ENCODE assay signal across 29 mouse cellular contexts in genomic region chr2:114107288-114108278, GRCm38 (mm10). TPM values are rescaled to one million over a fixed set of nuclear protein-coding genes. Genes with fewer than 3 reads are reported as not detected.
DNase-seq lines count a peak whose midpoint lies in the region; ATAC-seq lines count a peak whose summit lies in the region.
"Had no signal": no experiment of that assay in that cellular context is flagged by ENCODE, and none has a peak within 500 bp of the region (broad histone marks: within the 10 kb centered on the region; RNA-seq: fewer than 3 reads in every experiment).

No protein-coding gene starts in this region.

- H3K36me3 ChIP-seq in kidney, embryonic 14.5 days (ENCODE audit: control insufficient read depth, insufficient read depth, low read length), result peaks cover 73% of the 10 kb centered on the region
- peaks cover 90% of the 10 kb centered on the region for H3K36me3 ChIP-seq in midbrain, embryonic 14.5 days (ENCODE audit: control insufficient read depth, insufficient read depth, low read length)
- peaks cover 37% of the 10 kb centered on the region for H3K36me3 ChIP-seq in midbrain, embryonic 15.5 days (replicated peaks)

- peak; percentile 60; the same call in 1 of the 2 replicates for ATAC-seq in kidney, embryonic 14.5 days (ENCODE audit: low FRiP score, low TSS enrichment)
- no peak for ATAC-seq in midbrain, embryonic 14.5 days (ENCODE audit: low FRiP score, low TSS enrichment)
- no peak for ATAC-seq in midbrain, embryonic 15.5 days (replicated peaks)
- no peak for ATAC-seq in megakaryocyte progenitor cell, adult 5-6 weeks (replicated peaks; ENCODE audit: poor library complexity)
- ATAC-seq: forebrain, embryonic 16.5 days; inflammation-experienced regulatory T-cells, adult 6 months had no signal

- 38% methylated on average over 23 of the region's 23 CpGs for WGBS in kidney, embryonic 14.5 days
- WGBS in midbrain, embryonic 14.5 days, result 34% methylated on average over 23 of the region's 23 CpGs
- WGBS in midbrain, embryonic 15.5 days, result 39% methylated on average over 23 of the region's 23 CpGs

- H3K4me3 ChIP-seq in kidney, embryonic 14.5 days (ENCODE audit: low read length), result no peak overlapping the region
- H3K4me3 ChIP-seq in midbrain, embryonic 14.5 days (replicated peaks; ENCODE audit: low read depth, low read length), result no peak overlapping the region
- H3K4me3 ChIP-seq in midbrain, embryonic 15.5 days, result no peak overlapping the region
- H3K4me3 ChIP-seq: embryonic facial prominence, embryonic 13.5 days; heart, adult 2 months; heart, embryonic 13.5 days; layer of hippocampus, adult 2 months; limb, embryonic 10.5 days; liver, embryonic 15.5 days; lung, embryonic 15.5 days had no signal

- no peak overlapping the region for H3K4me2 ChIP-seq in kidney, embryonic 14.5 days (replicated peaks; ENCODE audit: low read depth, low read length)
- no peak overlapping the region for H3K4me2 ChIP-seq in midbrain, embryonic 14.5 days (ENCODE audit: low read length)
- no peak overlapping the region for H3K4me2 ChIP-seq in midbrain, embryonic 15.5 days
- H3K4me2 ChIP-seq: embryonic facial prominence, embryonic 13.5 days; heart, embryonic 13.5 days; hindbrain, embryonic 14.5 days; liver, embryonic 15.5 days; lung, embryonic 15.5 days had no signal

- peak; percentile 23 for DNase-seq in embryo, embryonic 11 days
- DNase-seq in embryo, embryonic 10 days (ENCODE audit: low spot score), result no peak
- no peak for DNase-seq in kidney, postnatal 36 days
- DNase-seq in midbrain, embryonic 14.5 days, result peak; percentile 6
- peak; percentile 18 for DNase-seq in retina, embryonic 14.5 days (ENCODE audit: low spot score)
- DNase-seq: adrenal gland, postnatal 25 days; cerebellum, adult 9-10 months; gastrocnemius, postnatal 25 days; heart, adult 2 months; heart, postnatal 14 days; kidney, adult 9 months; liver; lung, postnatal 36 days; right cerebral cortex, postnatal 4 days; thymus, postnatal 25 days had no signal

- H3K9me3 ChIP-seq in kidney, embryonic 14.5 days (ENCODE audit: control insufficient read depth, low read length), result no peaks in the 10 kb centered on the region
- H3K9me3 ChIP-seq in midbrain, embryonic 14.5 days (ENCODE audit: control insufficient read depth, low read length), result no peaks in the 10 kb centered on the region
- H3K9me3 ChIP-seq in midbrain, embryonic 15.5 days, result no peaks in the 10 kb centered on the region
- H3K9me3 ChIP-seq: embryonic facial prominence, embryonic 13.5 days; heart, embryonic 13.5 days; limb, embryonic 10.5 days; liver, embryonic 15.5 days; lung, embryonic 15.5 days had no signal

- no peaks in the 10 kb centered on the region for H3K4me1 ChIP-seq in kidney, embryonic 14.5 days (ENCODE audit: control insufficient read depth, insufficient read depth, low read length)
- no peaks in the 10 kb centered on the region for H3K4me1 ChIP-seq in midbrain, embryonic 14.5 days (ENCODE audit: control insufficient read depth, insufficient read depth, low read length)
- H3K4me1 ChIP-seq in midbrain, embryonic 15.5 days, result no peaks in the 10 kb centered on the region
- H3K4me1 ChIP-seq: embryonic facial prominence, embryonic 13.5 days; heart, embryonic 13.5 days; limb, embryonic 10.5 days; liver, embryonic 15.5 days; lung, embryonic 15.5 days had no signal

- no peak overlapping the region for H3K9ac ChIP-seq in kidney, embryonic 14.5 days (ENCODE audit: low read depth, low read length)
- H3K9ac ChIP-seq in midbrain, embryonic 14.5 days (replicated peaks; ENCODE audit: low read length), result no peak overlapping the region
- H3K9ac ChIP-seq in midbrain, embryonic 15.5 days, result no peak overlapping the region
- H3K9ac ChIP-seq: embryonic facial prominence, embryonic 13.5 days; heart, embryonic 13.5 days; hindbrain, embryonic 14.5 days; liver, embryonic 15.5 days; lung, embryonic 15.5 days had no signal

- no peak overlapping the region for H3K27ac ChIP-seq in kidney, embryonic 14.5 days (ENCODE audit: low read depth, low read length)
- no peak overlapping the region for H3K27ac ChIP-seq in midbrain, embryonic 14.5 days (replicated peaks; ENCODE audit: low read depth, low read length)
- no peak overlapping the region for H3K27ac ChIP-seq in midbrain, embryonic 15.5 days
- H3K27ac ChIP-seq: embryonic facial prominence, embryonic 13.5 days; heart, adult 2 months; heart, embryonic 13.5 days; hindbrain, embryonic 14.5 days; layer of hippocampus, adult 2 months; limb, embryonic 10.5 days; liver, embryonic 15.5 days; lung, embryonic 15.5 days had no signal

- no peaks in the 10 kb centered on the region for H3K27me3 ChIP-seq in kidney, embryonic 14.5 days (ENCODE audit: control insufficient read depth, insufficient read depth, low read length)
- no peaks in the 10 kb centered on the region for H3K27me3 ChIP-seq in midbrain, embryonic 14.5 days (ENCODE audit: control insufficient read depth, insufficient read depth, low read length)
- H3K27me3 ChIP-seq in midbrain, embryonic 15.5 days (replicated peaks), result no peaks in the 10 kb centered on the region
- H3K27me3 ChIP-seq: embryonic facial prominence, embryonic 13.5 days; heart, embryonic 13.5 days; liver, embryonic 15.5 days; lung, embryonic 15.5 days had no signal

RNA-seq across cellular contexts. Expression of gene Actc1, which starts 54.2 kb away (rescaled TPM):
- 12.3 and 12.6 TPM in 2 replicates for polyA plus RNA-seq in kidney, embryonic 14.5 days (2014; fragmentation: Nextera tagmentation; extraction: Ambion mirVana)
- polyA plus RNA-seq in midbrain, embryonic 14.5 days (2014; fragmentation: Nextera tagmentation; extraction: Ambion mirVana), result 0.24 and 0.89 TPM in 2 replicates
- polyA plus RNA-seq in midbrain, embryonic 15.5 days (2015; fragmentation: Nextera tagmentation; extraction: Ambion mirVana), result 3.0 and 54.5 TPM in 2 replicates
- not detected in 2 replicates for total RNA-seq in megakaryocyte progenitor cell, adult 5-6 weeks (2015)
- not detected in 2 replicates for total RNA-seq in megakaryocyte progenitor cell, adult 5-6 weeks (2017)
- total RNA-seq: adrenal gland, postnatal 25 days; layer of hippocampus, adult 2 months; layer of hippocampus, postnatal 25 days; megakaryocyte-erythroid progenitor cell, adult 5-6 weeks had no signal
- polyA plus RNA-seq: inflammation-experienced regulatory T-cells, adult 6 months had no signal

Comparison
In these comparisons a context has a peak if more than half of its experiments do, and no peak if none do; other contexts are left out.
1. DNase-seq: peak in embryo, embryonic 11 days (single experiment), midbrain, embryonic 14.5 days (single experiment) and retina, embryonic 14.5 days (single experiment); none in embryo, embryonic 10 days (single experiment) and kidney, postnatal 36 days (0 of 2).